Mouse (Mus musculus): ENCODE results near the gene Gm11027. TPM values are rescaled to one million over a fixed set of nuclear protein-coding genes. Genes with fewer than 3 reads are reported as not detected.

Gene Gm11027
- not detected for polyA plus RNA-seq (2014; fragmentation: Illumina TruSeq; extraction: RNeasy Lipid Tissue Mini Kit (QIAGEN cat#74804); ENCODE audit: low read depth, low replicate concordance)

GRCm38 (mm10) chr12:116275086-116275485, at the start of gene Gm11027:
Gene Gm11027, plus strand, starts transcription at chr12:116275386.

GRCm38 (mm10) chr12:116262555-116263341, 12.4 kb upstream of the Gm11027 start, which contains the start of gene Wdr60:
Gene Wdr60, minus strand, starts transcription at chr12:116263022.

GRCm38 (mm10) chr12:116280653-116281364, 5.6 kb downstream of the Gm11027 start, which contains the start of gene Esyt2:
Gene Esyt2, plus strand, starts transcription at chr12:116281196.

Other genes with a start within 250 kb of the Gm11027 start
- 114 TPM for gene Zfp386, start 227.7 kb upstream of the Gm11027 start, polyA plus RNA-seq (2014; fragmentation: Illumina TruSeq; extraction: RNeasy Lipid Tissue Mini Kit (QIAGEN cat#74804); ENCODE audit: low read depth, low replicate concordance)
- not detected for gene Vipr2, start 197.7 kb upstream of the Gm11027 start, polyA plus RNA-seq (2014; fragmentation: Illumina TruSeq; extraction: RNeasy Lipid Tissue Mini Kit (QIAGEN cat#74804); ENCODE audit: low read depth, low replicate concordance)
- gene Wdr60, start 12.4 kb upstream of the Gm11027 start, polyA plus RNA-seq (2014; fragmentation: Illumina TruSeq; extraction: RNeasy Lipid Tissue Mini Kit (QIAGEN cat#74804); ENCODE audit: low read depth, low replicate concordance), result 15.7 TPM
- gene Esyt2, start 5.8 kb downstream of the Gm11027 start, polyA plus RNA-seq (2014; fragmentation: Illumina TruSeq; extraction: RNeasy Lipid Tissue Mini Kit (QIAGEN cat#74804); ENCODE audit: low read depth, low replicate concordance), result 136 TPM
- gene Ncapg2, start 130.0 kb downstream of the Gm11027 start, polyA plus RNA-seq (2014; fragmentation: Illumina TruSeq; extraction: RNeasy Lipid Tissue Mini Kit (QIAGEN cat#74804); ENCODE audit: low read depth, low replicate concordance), result 19.9 TPM
- 3.0 TPM for gene Ptprn2, start 210.3 kb downstream of the Gm11027 start, polyA plus RNA-seq (2014; fragmentation: Illumina TruSeq; extraction: RNeasy Lipid Tissue Mini Kit (QIAGEN cat#74804); ENCODE audit: low read depth, low replicate concordance)

Measured in adrenal gland, adult 10 weeks (tissue).